Mouse (Mus musculus) cerebellum, adult 2 months (tissue): ENCODE measurements at regions not wholly inside any gene's neighbourhood (a gene's known extent, or its start where the extent isn't known, plus 50 kb on each side); places are given as distances from the start of the nearest gene placed in this dataset.

Experiments used
- DNase-seq, 2 experiments: peaks; one replicate each; pipeline ENCODE4 v3.0.0; 2021
- H3K27ac ChIP-seq: fragments of 200-500 bp; 2 replicates; pipeline ENCODE4 v1.5.1; 2012; ENCODE audit warnings: low read length, control low read depth, inconsistent platforms; ENCODE audit not compliant: insufficient read depth
- H3K27me3 ChIP-seq: fragments of 200-500 bp; 2 replicates; pipeline ENCODE4 v1.6.1; 2012; ENCODE audit warnings: inconsistent platforms, mild to moderate bottlenecking, low read length, moderate library complexity; ENCODE audit not compliant: control insufficient read depth, insufficient read depth
- H3K4me1 ChIP-seq: fragments of 200-500 bp; 2 replicates; pipeline ENCODE4 v1.6.1; 2011; ENCODE audit warnings: low read length; ENCODE audit not compliant: control insufficient read depth, insufficient read depth
- H3K4me3 ChIP-seq: fragments of 200-500 bp; replicated peaks from 2 replicates; pipeline ENCODE3; 2011; ENCODE audit warnings: mild to moderate bottlenecking, low read depth, low read length, control low read depth; ENCODE audit not compliant: insufficient read depth
- CTCF ChIP-seq: fragments of 200-500 bp; IDR thresholded peaks from 2 replicates; pipeline ENCODE4 v1.5.1; 2011; ENCODE audit warnings: low read depth, mild to moderate bottlenecking, control low read depth, low read length, moderate library complexity, borderline replicate concordance; ENCODE audit not compliant: insufficient read depth
- POLR2A ChIP-seq: fragments of 200-500 bp; IDR thresholded peaks from 2 replicates; pipeline ENCODE4 v1.6.1; 2011; ENCODE audit warnings: low read length, control low read depth, borderline replicate concordance; ENCODE audit not compliant: insufficient read depth
- WGBS: fragments of 180-500 bp; shearing (Covaris S2); methylation state at CpG from one replicate; pipeline ENCODE4 v1.1.7; 2018; 5-methylcytosine and 5-hydroxymethylcytosine counted together

- 28% methylated on average over 3 of the region's 3 CpGs for WGBS
- Histone ChIP-seq H3K27me3 (no peaks in the 10 kb centered on the region), H3K27ac (no peak overlapping the region), H3K4me3 (no peak overlapping the region), H3K4me1 (no peaks in the 10 kb centered on the region)
- TF ChIP-seq POLR2A (no peak), CTCF (no peak)
- no peak for DNase-seq
These were observed 715.5 kb downstream of the Fam181b start for GRCm38 (mm10) chr7:93795210-93795609.

- 86% methylated on average over 3 of the region's 3 CpGs for WGBS
- Histone ChIP-seq H3K4me1 (no peaks in the 10 kb centered on the region), H3K27ac (no peak overlapping the region), H3K27me3 (no peaks in the 10 kb centered on the region), H3K4me3 (no peak overlapping the region)
- DNase-seq = no peak
- TF ChIP-seq CTCF = no peak
- TF ChIP-seq POLR2A = no peak
These were observed 756.0 kb downstream of the Fam181b start for GRCm38 (mm10) chr7:93835697-93836096.

GRCm38 (mm10) chr7:93836169-93836568 is 756.5 kb downstream of the Fam181b start:
- Histone ChIP-seq H3K27me3 (no peaks in the 10 kb centered on the region), H3K4me1 (no peaks in the 10 kb centered on the region), H3K4me3 (no peak overlapping the region), H3K27ac (no peak overlapping the region)
- no peak for DNase-seq
- WGBS = 81% methylated on average over 2 of the region's 2 CpGs
- TF ChIP-seq CTCF = no peak
- TF ChIP-seq POLR2A = no peak

GRCm38 (mm10) chr7:93855025-93855424 is 775.4 kb downstream of the Fam181b start:
- Histone ChIP-seq H3K4me1 (no peaks in the 10 kb centered on the region), H3K27ac (no peak overlapping the region), H3K4me3 (no peak overlapping the region), H3K27me3 (no peaks in the 10 kb centered on the region)
- TF ChIP-seq POLR2A (no peak), CTCF (no peak)
- 32% methylated on average over 6 of the region's 6 CpGs for WGBS
- no peak for DNase-seq

GRCm38 (mm10) chr7:93893701-93894100 is 814.0 kb downstream of the Fam181b start:
- TF ChIP-seq CTCF (no peak), POLR2A (no peak)
- 39% methylated on average over 1 of the region's 1 CpGs for WGBS
- Histone ChIP-seq H3K27me3 (no peaks in the 10 kb centered on the region), H3K27ac (no peak overlapping the region), H3K4me1 (no peaks in the 10 kb centered on the region), H3K4me3 (no peak overlapping the region)
- no peak for DNase-seq

- DNase-seq = no peak
- Histone ChIP-seq H3K4me3 (no peak overlapping the region), H3K4me1 (no peaks in the 10 kb centered on the region), H3K27ac (no peak overlapping the region), H3K27me3 (no peaks in the 10 kb centered on the region)
- TF ChIP-seq POLR2A = no peak
- no peak for TF ChIP-seq CTCF
These were observed 817.3 kb downstream of the Fam181b start for GRCm38 (mm10) chr7:93896921-93897320.

- H3K4me3 ChIP-seq = no peak overlapping the region
- whole genome bisulfite sequencing = 60% methylated on average over 2 of the region's 2 CpGs
- no peak overlapping the region for H3K27ac ChIP-seq
- TF ChIP-seq POLR2A (no peak), CTCF (no peak)
- no peaks in the 10 kb centered on the region for H3K4me1 ChIP-seq
- H3K27me3 ChIP-seq = no peaks in the 10 kb centered on the region
- DNase-seq = no peak
These were observed 823.1 kb downstream of the Fam181b start for GRCm38 (mm10) chr7:93902770-93903169.

- TF ChIP-seq POLR2A = no peak
- TF ChIP-seq CTCF = no peak
- no peak for DNase-seq
- Histone ChIP-seq H3K4me1 (no peaks in the 10 kb centered on the region), H3K27ac (no peak overlapping the region), H3K27me3 (no peaks in the 10 kb centered on the region), H3K4me3 (no peak overlapping the region)
- 53% methylated on average over 3 of the region's 3 CpGs for WGBS
These were observed 857.3 kb downstream of the Fam181b start for GRCm38 (mm10) chr7:93936925-93937324.
